Mouse (Mus musculus): ENCODE measurements around the gene Sfxn2.

DNA sequence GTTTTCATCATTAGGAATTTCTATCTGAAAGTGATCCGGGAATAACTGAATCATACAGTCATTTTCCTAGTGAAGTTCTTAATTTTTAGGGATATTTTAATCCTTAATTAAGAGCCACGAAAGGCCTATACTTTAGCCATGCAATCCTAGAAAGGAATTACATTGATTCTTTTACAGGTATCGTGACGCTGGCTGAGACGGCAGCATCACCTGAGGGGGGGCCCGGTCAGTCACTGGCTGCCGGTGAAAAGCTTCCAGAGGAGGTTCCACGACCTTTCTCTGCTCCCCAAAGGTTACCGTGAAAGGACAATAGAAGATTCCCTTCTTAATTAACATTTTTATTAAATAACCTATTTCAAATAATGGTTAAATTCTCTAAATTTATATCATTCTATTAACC, 35.8 kb upstream of the Sfxn2 start:
- TF ChIP-seq CTCF (IDR thresholded peaks at IDR 0.05; ENCODE audit: control insufficient read depth, insufficient read depth, insufficient replicate concordance, low read depth, low read length): no peak
- TF ChIP-seq POLR2A (IDR thresholded peaks at IDR 0.05; ENCODE audit: control insufficient read depth, low read depth, low read length): no peak

Data from testis, adult 2 months (tissue).